Mouse (Mus musculus) spleen, adult 2 months (tissue): ENCODE results near the gene Pagr1a.

Source experiments
- CTCF ChIP-seq: fragments of 200-500 bp; IDR thresholded peaks from 2 replicates; pipeline ENCODE4 v1.5.1; 2011; ENCODE audit warnings: mild to moderate bottlenecking, inconsistent platforms; ENCODE audit not compliant: insufficient read depth, insufficient read length, insufficient replicate concordance; ENCODE audit errors: extremely low read depth
- POLR2A ChIP-seq: fragments of 200-500 bp; IDR thresholded peaks from 2 replicates; pipeline ENCODE4 v1.6.1; 2011; ENCODE audit warnings: low read depth, low read length, inconsistent platforms

- TF ChIP-seq POLR2A (no peak), CTCF (no peak)
Measured at GRCm38 (mm10) chr7:126988816-126989215, 28.3 kb downstream of the Pagr1a start.
